Mouse (Mus musculus) heart, postnatal 4 days (tissue): ENCODE results near the gene Kctd17. TPM values are rescaled to one million over a fixed set of nuclear protein-coding genes. Genes with fewer than 3 reads are reported as not detected.

Source experiments
- DNase-seq: peaks from one replicate; pipeline ENCODE4 v3.0.0; 2021
- total RNA-seq, 2 experiments: library from RNA; stranded (reverse); gene quantifications; 2 replicates each; pipeline ENCODE4 v1.2.3; 2021

Kctd17 gene
- total RNA-seq, 2 experiments from 2014 or later: 72.0 to 74.8 TPM

DNA sequence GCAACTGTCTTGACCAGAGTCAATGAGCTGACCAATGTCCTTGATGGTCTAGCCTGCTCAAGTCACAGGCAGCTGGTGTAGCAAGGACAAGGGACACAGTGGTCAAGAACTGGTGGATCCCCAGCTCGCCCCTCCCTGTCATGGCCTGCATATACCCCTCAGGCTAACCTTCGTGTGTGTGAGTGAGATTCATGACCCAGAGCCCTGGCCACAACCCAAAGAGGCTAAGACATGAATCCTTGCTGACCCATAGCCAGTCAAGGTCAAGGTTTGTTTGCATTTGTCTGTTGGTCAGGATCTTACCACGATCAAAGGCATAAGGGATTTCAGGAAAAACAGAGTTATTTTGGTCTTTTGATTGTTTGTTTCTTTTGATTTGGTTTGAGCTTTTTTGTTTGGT is 54.2 kb downstream of the Kctd17 start:
- DNase-seq: no peak

DNA sequence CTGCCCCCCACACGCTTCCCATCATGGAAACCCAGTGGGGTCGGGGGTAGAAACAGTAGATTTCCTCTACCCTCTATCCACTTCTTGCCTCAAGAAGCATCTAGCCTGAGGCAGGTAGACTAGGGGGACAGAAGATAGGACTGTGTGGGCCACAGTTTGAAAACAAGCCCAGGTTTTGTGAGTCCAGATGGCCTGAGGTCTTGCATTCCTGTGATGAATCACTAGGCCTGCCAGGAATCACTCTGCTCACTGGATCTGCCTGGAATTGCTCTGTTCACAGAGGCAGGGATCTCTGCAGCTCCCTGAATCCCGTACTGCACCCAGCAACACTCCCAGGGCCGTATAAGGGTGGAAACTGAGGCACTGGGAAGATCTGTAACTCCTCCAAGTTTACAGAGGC is 54.9 kb downstream of the Kctd17 start:
- no peak for DNase-seq

DNA sequence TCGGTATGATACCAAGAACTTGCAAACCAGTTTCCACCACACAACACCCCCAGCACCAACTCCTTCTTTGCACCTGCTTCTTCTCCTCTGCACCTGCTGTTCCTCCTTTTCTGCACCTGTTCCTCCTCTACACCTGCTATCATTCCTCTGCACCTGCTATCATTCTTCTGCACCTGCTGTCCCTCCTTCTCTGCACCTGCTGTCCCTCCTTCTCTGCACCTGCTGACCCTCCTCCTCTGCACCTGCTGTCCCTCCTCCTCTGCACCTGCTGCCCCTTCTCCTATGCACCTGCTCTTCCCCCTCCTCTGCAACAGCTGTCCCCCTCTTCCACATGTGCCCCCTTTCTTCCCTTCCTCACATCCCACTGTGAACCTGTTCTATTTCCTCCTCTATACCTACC is 58.2 kb downstream of the Kctd17 start:
- DNase-seq: no peak

DNA sequence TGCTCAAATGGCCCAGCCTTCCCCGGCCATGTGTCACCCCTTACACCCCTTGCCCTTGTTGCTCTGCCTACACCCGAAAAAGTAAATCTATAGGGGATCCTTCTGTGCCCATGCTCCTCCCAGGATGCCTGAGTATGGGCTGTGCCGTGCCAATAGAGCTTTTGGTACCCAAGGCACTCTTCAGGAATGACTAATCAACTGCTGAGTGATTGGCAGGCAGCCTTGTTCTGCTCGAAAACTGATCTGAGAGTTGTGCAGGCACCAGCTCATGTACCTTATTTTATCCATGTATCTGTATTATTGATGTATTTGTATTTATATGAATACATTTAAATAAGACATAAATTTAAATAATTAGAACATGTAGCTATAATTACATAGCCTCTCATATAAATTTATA is 58.7 kb downstream of the Kctd17 start:
- no peak for DNase-seq

Other genes starting within 250 kb of the Kctd17 start
- under 1 TPM; 0.76 to 0.95 TPM for gene Pvalb, start 222.2 kb upstream of the Kctd17 start, total RNA-seq
- 1 to 10 TPM; 1.9 to 2.1 TPM for gene Ncf4, start 183.8 kb upstream of the Kctd17 start, total RNA-seq
- 1 to 10 TPM; 1.1 to 1.2 TPM for gene Csf2rb2, start 122.8 kb upstream of the Kctd17 start, total RNA-seq
- 1 to 10 TPM; 1.6 to 2.0 TPM for gene Csf2rb, start 102.8 kb upstream of the Kctd17 start, total RNA-seq
- not detected for gene Tex33, start 32.7 kb upstream of the Kctd17 start, total RNA-seq
- gene Tst, start 22.7 kb upstream of the Kctd17 start, total RNA-seq: 10 to 100 TPM; 16.9 to 20.1 TPM
- gene Mpst, start 22.1 kb upstream of the Kctd17 start, total RNA-seq: 10 to 100 TPM; 21.9 to 24.9 TPM
- gene Tmprss6, start 40.1 kb downstream of the Kctd17 start, total RNA-seq: not detected
- gene Il2rb, start 66.7 kb downstream of the Kctd17 start, total RNA-seq: under 1 TPM; 0.27 to 0.41 TPM
- gene C1qtnf6, start 102.9 kb downstream of the Kctd17 start, total RNA-seq: 10 to 100 TPM; 63.6 to 64.5 TPM
- gene Sstr3, start 116.1 kb downstream of the Kctd17 start, total RNA-seq: under 1 TPM; 0.07 TPM
- 1 to 10 TPM; 2.1 to 2.6 TPM for gene Rac2, start 144.2 kb downstream of the Kctd17 start, total RNA-seq
- 1 to 10 TPM; 4.2 to 5.6 TPM for gene Cyth4, start 168.5 kb downstream of the Kctd17 start, total RNA-seq